Mouse (Mus musculus) kidney, embryonic 14.5 days (tissue): Measurements from ENCODE around the gene Setd5. TPM values are rescaled to one million over a fixed set of nuclear protein-coding genes. Genes with fewer than 3 reads are reported as not detected.

ENCODE experiments used
- ATAC-seq: fragments of 200-750 bp; cut with Nextera tagmentation; 2 replicates; pipeline ENCODE4 v1.8.0; 2017; ENCODE audit warnings: moderate number of reproducible peaks, mild to moderate bottlenecking, moderate TSS enrichment, moderate library complexity; ENCODE audit not compliant: low FRiP score, low TSS enrichment
- H3K27ac ChIP-seq: fragments of 300-500 bp; sonication (generic); 2 replicates; pipeline ENCODE4 v1.5.1; 2014; ENCODE audit warnings: low read depth, mild to moderate bottlenecking, low read length, moderate library complexity, mixed read lengths
- H3K27me3 ChIP-seq: fragments of 300-500 bp; sonication (generic); 2 replicates; pipeline ENCODE4 v1.6.1; 2014; ENCODE audit warnings: mild to moderate bottlenecking, low read length; ENCODE audit not compliant: control insufficient read depth, insufficient read depth
- H3K36me3 ChIP-seq: fragments of 300-500 bp; sonication (generic); 2 replicates; pipeline ENCODE4 v1.6.1; 2014; ENCODE audit warnings: low read length, mixed read lengths; ENCODE audit not compliant: control insufficient read depth, insufficient read depth
- H3K4me1 ChIP-seq: fragments of 300-500 bp; sonication (generic); 2 replicates; pipeline ENCODE4 v1.6.1; 2014; ENCODE audit warnings: low read length, mixed read lengths; ENCODE audit not compliant: control insufficient read depth, insufficient read depth
- H3K4me2 ChIP-seq: fragments of 300-500 bp; sonication (generic); replicated peaks from 2 replicates; pipeline ENCODE4 v1.6.1; 2014; ENCODE audit warnings: low read depth, mild to moderate bottlenecking, low read length
- H3K4me3 ChIP-seq: fragments of 300-500 bp; sonication (generic); 2 replicates; pipeline ENCODE4 v1.5.1; 2014; ENCODE audit warnings: mild to moderate bottlenecking, low read length
- H3K9ac ChIP-seq: fragments of 300-500 bp; sonication (generic); 2 replicates; pipeline ENCODE4 v1.6.1; 2014; ENCODE audit warnings: low read depth, mild to moderate bottlenecking, low read length, moderate library complexity
- H3K9me3 ChIP-seq: fragments of 300-500 bp; sonication (generic); 2 replicates; pipeline ENCODE4 v1.6.1; 2016; ENCODE audit warnings: low read length; ENCODE audit not compliant: control insufficient read depth
- WGBS: fragments of 180-500 bp; shearing (Covaris S2); extraction: QIAGEN DNeasy Blood & Tissue Kit; methylation state at CpG from one replicate; pipeline ENCODE4 v1.1.7; 2014; 5-methylcytosine and 5-hydroxymethylcytosine counted together
- polyA plus RNA-seq: library from polyadenylated mRNA; unstranded; fragments of >200 nt; fragmentation: Nextera tagmentation; extraction: Ambion mirVana; gene quantifications from 2 replicates; pipeline ENCODE4 v1.2.1, GENCODE M21; 2014

Gene Setd5
- polyA plus RNA-seq, result 88.6 and 107 TPM in 2 replicates

DNA sequence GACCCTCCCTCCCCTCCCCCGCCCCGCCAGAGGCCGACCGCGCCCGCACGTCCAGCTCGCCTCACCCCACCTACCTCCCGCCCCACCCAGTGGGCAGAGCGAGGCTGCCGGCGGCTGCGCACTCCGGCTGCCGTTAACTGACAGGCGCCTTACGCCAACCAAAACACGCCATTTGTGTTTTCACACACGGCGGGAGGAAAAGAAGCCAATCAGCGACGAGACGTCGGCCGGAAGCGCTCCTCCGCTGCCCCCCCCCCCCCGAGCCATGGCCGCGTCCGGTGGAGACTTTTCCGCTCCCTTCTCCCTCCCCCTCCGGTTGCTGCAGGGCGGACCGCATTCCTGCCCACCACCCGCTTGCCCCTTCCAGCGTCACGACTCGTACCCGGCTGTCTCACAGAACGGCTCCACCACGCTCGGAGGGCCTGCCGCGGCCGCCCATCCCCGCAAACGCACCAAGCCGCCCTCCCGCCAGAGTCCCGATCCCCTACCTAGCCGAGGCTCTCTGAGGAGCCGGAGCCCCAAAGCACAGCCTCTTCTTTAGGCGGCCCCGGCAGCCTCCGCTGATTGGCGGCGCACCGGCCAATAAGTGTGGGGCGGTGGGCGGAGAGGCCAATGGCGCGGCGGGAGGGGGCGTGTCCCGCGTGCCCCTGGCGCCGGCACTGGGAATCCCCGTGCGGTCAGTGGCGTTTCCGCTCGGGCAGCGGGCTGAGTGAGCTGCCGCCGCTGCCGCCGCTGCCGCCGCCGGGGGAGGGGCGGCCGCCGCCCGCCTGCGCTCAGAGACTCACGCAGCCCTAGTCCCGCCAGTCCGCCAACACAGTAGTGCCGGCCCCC, at the start of gene Setd5:
TSS of gene Setd5 (plus strand) at position 680 of the 831 bp plus-strand sequence.
- Histone ChIP-seq H3K27me3 (no peaks in the 10 kb centered on the region), H3K9me3 (no peaks in the 10 kb centered on the region), H3K36me3 (no peaks in the 10 kb centered on the region), H3K4me1 (peaks cover 27% of the 10 kb centered on the region), H3K27ac (peak within 1 kb of the TSS; percentile 100), H3K4me2 (peak within 1 kb of the TSS; percentile 89), H3K4me3 (peak within 1 kb of the TSS; percentile 95), H3K9ac (peak within 1 kb of the TSS; percentile 100)
- peak; percentile 93 for ATAC-seq
- under 1% methylated on average over 81 of the region's 91 CpGs for WGBS

DNA sequence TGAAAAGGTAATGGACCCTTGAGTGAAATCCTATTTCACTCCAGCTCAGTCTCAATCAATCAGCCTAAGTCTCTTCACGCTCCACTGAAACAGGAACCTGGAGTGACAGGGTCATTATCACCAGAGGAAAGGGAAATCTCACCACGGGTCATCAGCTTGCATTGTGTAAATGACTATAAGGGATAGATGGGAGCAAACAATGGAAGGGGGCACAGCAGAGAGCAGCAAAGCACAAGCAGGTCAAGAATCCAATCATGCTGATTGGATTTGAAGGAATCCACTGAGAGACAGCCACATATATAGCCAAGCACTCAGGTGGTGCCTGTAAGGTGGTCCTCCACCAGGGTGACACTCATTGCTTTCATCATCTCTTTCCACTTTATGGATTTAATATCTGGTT, 49.7 kb upstream of the Setd5 start:
- 10% methylated on average over 2 of the region's 2 CpGs for WGBS
- ATAC-seq, result no peak
- Histone ChIP-seq H3K27ac (no peak overlapping the region), H3K27me3 (0 out of 2 replicates have a peak, but pooled peaks cover 3% of the 10 kb centered on the region), H3K4me2 (no peak overlapping the region), H3K9me3 (no peaks in the 10 kb centered on the region), H3K4me1 (0 out of 2 replicates have a peak, but pooled peaks cover 5% of the 10 kb centered on the region), H3K4me3 (no peak overlapping the region), H3K9ac (no peak overlapping the region), H3K36me3 (no peaks in the 10 kb centered on the region)

DNA sequence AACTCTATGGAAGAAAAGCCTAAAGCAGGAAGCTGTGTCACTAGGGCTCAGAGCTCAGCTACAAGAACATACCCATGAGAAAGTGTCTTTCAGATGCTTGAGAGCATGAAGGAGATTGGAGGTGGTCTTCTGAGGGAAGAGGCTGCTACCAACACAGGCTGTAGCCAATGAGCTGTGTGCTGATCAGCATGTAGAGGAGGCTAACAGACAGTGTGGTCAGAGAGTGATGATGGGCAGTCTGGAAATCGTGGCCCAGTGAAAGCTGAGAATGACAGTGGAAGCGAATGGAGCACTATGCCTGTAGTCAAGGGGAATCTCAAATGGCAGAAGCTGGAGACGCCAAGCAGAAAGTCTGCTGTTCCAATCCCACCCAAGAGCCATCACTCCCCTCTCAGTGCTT, 48.2 kb upstream of the Setd5 start:
- 81% methylated on average over 3 of the region's 3 CpGs for WGBS
- H3K9ac ChIP-seq, result no peak overlapping the region
- 0 out of 2 replicates have a peak, but pooled peaks cover 3% of the 10 kb centered on the region for H3K27me3 ChIP-seq
- ATAC-seq, result no peak
- H3K4me2 ChIP-seq, result no peak overlapping the region
- 0 out of 2 replicates have a peak, but pooled peaks cover 5% of the 10 kb centered on the region for H3K4me1 ChIP-seq
- H3K36me3 ChIP-seq, result no peaks in the 10 kb centered on the region
- no peak overlapping the region for H3K27ac ChIP-seq
- no peak overlapping the region for H3K4me3 ChIP-seq
- H3K9me3 ChIP-seq, result no peaks in the 10 kb centered on the region

DNA sequence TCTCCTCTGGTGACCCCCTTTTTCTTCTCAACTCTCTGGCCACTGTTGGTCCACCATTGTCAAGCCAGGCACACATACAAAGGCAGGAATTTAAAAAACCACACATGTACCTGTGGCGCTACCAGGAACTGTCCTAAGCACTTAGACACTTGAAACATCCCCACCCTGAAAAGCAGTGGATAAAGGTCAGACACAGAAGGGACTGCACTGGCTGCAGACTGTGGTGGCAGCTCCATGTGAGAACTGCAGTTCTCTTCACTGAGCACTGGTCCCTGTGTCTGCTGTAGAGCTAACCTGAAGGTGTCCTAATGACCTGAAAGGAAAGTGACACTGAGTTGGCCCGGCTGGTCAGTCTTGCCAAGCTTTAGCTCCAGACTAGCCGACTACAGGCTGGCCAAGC, 46.6 kb upstream of the Setd5 start:
- H3K36me3 ChIP-seq, result no peaks in the 10 kb centered on the region
- no peak overlapping the region for H3K4me2 ChIP-seq
- no peak overlapping the region for H3K27ac ChIP-seq
- no peaks in the 10 kb centered on the region for H3K4me1 ChIP-seq
- ATAC-seq, result no peak
- 66% methylated on average over 3 of the region's 3 CpGs for WGBS
- no peak overlapping the region for H3K9ac ChIP-seq
- 0 out of 2 replicates have a peak, but pooled peaks cover 3% of the 10 kb centered on the region for H3K27me3 ChIP-seq
- no peaks in the 10 kb centered on the region for H3K9me3 ChIP-seq
- H3K4me3 ChIP-seq, result no peak overlapping the region

DNA sequence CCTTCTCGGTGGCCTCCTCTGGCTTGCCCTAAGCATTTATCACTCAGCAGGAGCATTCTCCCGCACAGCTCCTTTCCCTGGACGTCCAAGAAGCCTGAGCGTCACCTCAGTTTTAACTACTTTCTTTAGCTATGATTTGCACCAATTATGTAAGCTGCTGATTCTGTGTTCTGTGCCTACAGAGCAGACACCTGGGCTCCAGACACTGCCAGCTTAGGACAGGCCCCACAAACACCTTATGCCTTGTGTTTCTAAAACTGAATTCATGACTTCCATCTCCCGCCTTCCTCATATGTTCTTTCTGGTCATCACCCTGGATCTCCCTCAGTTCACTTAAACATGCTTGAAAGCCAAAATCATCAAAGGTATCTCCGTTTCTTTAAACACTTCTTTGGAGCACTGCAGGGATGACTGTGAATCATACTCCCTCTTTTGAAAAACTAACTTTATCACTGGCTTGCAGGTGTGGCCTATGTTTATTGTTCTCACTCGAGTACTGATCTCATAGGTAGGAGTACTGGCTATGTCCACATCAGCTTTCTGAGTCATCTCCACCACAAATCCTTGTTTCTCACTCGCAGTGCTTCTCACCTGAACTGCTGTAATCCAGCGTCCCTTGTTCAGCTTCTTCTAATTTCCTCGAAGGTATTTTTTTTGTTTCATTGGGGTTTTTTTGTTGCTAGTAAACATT, 46.0 kb upstream of the Setd5 start:
- Histone ChIP-seq H3K9ac (no peak overlapping the region), H3K4me3 (no peak overlapping the region), H3K27me3 (0 out of 2 replicates have a peak, but pooled peaks cover 3% of the 10 kb centered on the region), H3K9me3 (no peaks in the 10 kb centered on the region), H3K36me3 (no peaks in the 10 kb centered on the region), H3K4me1 (no peaks in the 10 kb centered on the region), H3K4me2 (no peak overlapping the region), H3K27ac (no peak overlapping the region)
- WGBS, result 77% methylated on average over 10 of the region's 10 CpGs
- no peak for ATAC-seq

DNA sequence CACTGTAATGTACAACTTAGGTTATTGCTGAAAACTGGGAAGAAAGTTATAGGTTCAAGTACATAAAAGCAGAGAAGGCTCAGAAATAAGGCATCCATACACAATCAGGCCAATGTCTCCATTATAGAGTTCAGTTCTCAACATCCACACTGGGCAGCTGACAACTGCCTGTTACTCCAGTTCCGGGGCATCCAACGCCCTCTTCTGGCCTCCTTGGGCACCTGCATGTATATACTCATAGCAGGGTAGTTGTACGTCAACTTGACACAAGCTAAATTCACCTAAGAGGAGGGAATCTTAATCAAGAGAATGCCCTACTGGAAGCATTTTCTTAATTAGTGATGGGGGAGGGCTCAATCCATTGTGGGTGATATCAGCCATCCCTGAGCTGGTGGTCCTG, 45.0 kb upstream of the Setd5 start:
- no peaks in the 10 kb centered on the region for H3K4me1 ChIP-seq
- no peaks in the 10 kb centered on the region for H3K9me3 ChIP-seq
- H3K36me3 ChIP-seq, result no peaks in the 10 kb centered on the region
- no peak overlapping the region for H3K4me2 ChIP-seq
- no peak overlapping the region for H3K27ac ChIP-seq
- H3K4me3 ChIP-seq, result no peak overlapping the region
- no peak overlapping the region for H3K9ac ChIP-seq
- WGBS, result 75% methylated on average over 3 of the region's 3 CpGs
- H3K27me3 ChIP-seq, result peaks cover 3% of the 10 kb centered on the region; the same call in 1 of the 2 replicates
- no peak for ATAC-seq

DNA sequence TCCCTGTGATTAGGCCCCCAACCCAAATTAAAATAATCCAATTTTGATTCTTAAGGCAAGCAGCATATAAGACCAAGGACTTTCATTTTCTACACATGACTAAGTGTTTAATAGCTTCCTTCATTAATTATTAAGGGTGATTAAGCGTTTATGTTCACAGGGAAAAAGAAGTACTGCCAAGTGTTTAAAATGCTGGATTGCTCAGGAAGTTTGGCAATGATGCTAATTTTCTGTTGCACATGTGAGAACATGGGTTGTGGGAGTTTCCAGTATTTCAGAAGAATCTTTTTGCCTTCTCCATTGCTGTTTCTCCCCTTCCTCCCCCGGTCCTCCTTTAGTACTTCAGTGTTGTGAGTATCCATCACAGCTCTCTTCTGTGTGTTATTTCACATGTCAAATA, 44.0 kb upstream of the Setd5 start:
- WGBS, result 84% methylated on average over 2 of the region's 2 CpGs
- ATAC-seq, result no peak
- no peak overlapping the region for H3K9ac ChIP-seq

DNA sequence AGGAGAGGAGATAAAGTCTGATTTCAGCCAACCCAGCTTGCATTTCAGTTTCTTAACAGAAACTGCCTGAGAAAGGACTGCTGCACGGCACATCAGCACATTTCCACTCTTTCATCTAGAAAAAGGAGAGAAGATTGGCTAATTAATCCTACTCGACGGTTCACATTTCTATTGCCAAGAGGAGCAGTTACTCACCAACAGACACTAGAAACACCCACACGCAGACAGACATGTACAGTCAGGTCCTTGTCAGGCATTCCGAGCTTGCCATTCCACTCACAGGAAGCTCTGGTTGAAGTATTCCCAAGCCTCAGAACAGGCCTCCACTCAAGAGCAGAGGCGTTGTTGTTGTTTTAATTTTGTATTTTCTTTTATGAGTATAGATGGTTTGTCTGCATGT, 42.7 kb upstream of the Setd5 start:
- Histone ChIP-seq H3K27ac (no peak overlapping the region), H3K9me3 (no peaks in the 10 kb centered on the region), H3K27me3 (no peaks in the 10 kb centered on the region; the same call in 1 of the 2 replicates), H3K4me1 (peaks cover 3% of the 10 kb centered on the region; the same call in 1 of the 2 replicates), H3K4me2 (no peak overlapping the region), H3K4me3 (no peak overlapping the region), H3K9ac (no peak overlapping the region), H3K36me3 (no peaks in the 10 kb centered on the region)
- 80% methylated on average over 6 of the region's 6 CpGs for WGBS
- no peak for ATAC-seq

More for the DNA sequence above, 44.0 kb upstream of the Setd5 start:
- peaks cover 3% of the 10 kb centered on the region; the same call in 1 of the 2 replicates for H3K4me1 ChIP-seq
- no peak overlapping the region for H3K27ac ChIP-seq
- no peaks in the 10 kb centered on the region for H3K9me3 ChIP-seq
- H3K4me3 ChIP-seq, result no peak overlapping the region
- H3K27me3 ChIP-seq, result no peaks in the 10 kb centered on the region; the same call in 1 of the 2 replicates
- H3K36me3 ChIP-seq, result no peaks in the 10 kb centered on the region
- no peak overlapping the region for H3K4me2 ChIP-seq
